Mouse (Mus musculus): Measurements from ENCODE around the gene Akap13.

DNA sequence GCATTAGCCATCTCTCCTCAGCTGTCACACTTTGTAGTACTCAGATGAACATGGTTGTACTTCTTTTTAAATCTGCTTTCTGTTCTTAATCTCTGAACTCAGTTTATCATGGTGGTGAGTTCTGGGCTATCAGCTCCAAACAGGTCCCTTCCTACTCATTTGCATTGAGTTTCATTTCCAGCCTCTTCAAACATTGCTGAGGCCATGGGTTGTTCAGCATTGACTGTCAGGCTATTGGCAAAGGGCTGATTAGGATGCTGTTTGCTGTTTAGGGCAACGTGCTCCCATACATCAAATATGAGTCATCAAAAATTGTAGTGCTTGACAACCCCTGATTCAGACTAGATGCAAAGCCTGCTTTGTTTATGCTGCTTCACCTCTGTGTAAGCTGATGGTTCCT, 268.7 kb downstream of the Akap13 start:
- no peak for TF ChIP-seq HCFC1 (IDR thresholded peaks at IDR 0.05; ENCODE audit: borderline replicate concordance, insufficient read depth, low read length)
- no peak for TF ChIP-seq CHD2 (IDR thresholded peaks at IDR 0.05; ENCODE audit: low read depth, low read length)
- no peak for TF ChIP-seq ZNF384 (IDR thresholded peaks at IDR 0.05; ENCODE audit: low read depth, low read length)
- no peak for TF ChIP-seq MAFK (IDR thresholded peaks at IDR 0.05; ENCODE audit: insufficient read depth, low read depth, low read length)
